Mouse (Mus musculus): Measurements from ENCODE around the gene Nxpe4. TPM values are rescaled to one million over a fixed set of nuclear protein-coding genes. Genes with fewer than 3 reads are reported as not detected.

The Nxpe4 gene
- total and polyA plus RNA-seq, 3 experiments, result 9.2 to 14.9 TPM; not detected in 1

DNA sequence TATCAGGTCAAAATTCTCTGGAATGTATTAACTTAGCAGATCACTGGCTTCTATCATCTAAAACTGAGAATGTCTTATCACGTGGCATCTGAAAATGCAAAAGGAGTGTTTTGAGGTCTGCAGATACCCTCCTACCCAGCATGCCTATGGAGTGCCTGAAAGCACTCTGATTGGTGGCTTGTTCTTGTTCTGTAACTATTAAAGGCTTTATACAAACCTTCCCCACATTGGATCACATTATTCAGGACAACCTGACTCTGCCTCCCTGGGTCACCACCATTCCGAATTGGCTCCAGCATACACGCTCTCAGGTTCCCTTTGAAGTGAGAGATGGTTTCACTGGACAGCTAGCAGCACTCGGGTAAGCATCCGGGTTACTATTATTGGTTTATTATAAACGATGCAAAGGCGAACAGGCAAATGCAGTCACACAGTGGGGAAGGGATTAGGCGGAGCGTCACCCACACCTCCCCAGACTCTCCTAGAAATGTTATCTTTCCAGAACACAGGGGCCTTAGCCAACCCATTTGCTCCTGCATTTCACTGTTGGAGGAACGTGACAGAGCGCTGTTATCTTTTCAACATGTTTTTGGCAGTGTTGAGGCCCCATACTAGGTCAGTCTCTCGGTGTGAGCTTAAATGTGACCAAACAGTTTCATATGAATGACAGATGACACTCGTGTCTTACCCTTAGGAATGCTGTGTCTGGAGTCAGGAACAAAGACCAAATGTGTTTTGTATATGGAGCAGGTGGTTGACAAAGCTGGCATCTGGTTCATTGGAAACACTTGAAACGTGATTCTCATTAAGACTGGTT lies 200.2 kb downstream of the Nxpe4 start:
- Histone ChIP-seq H3K27ac (ENCODE audit: control insufficient read depth, low read depth, low read length) (peak overlapping the region; percentile 92), H3K27me3 (ENCODE audit: control insufficient read depth in 1 of 2, insufficient read depth in 2 of 2, low read length in 2 of 2) (no peaks in the 10 kb centered on the region), H3K4me3 (ENCODE audit: control insufficient read depth in 1 of 2, insufficient read depth in 1 of 2, low read depth in 2 of 2, low read length in 2 of 2) (peak overlapping the region; percentile 58 to 62), H3K4me1 (ENCODE audit: control insufficient read depth in 1 of 2, insufficient read depth in 2 of 2, low read length in 2 of 2) (peaks cover 14 to 27% of the 10 kb centered on the region in 2 experiments), H3K79me2 (ENCODE audit: control insufficient read depth, insufficient read depth, low read length, poor library complexity) (peaks cover 4% of the 10 kb centered on the region; the same call in 1 of the 2 replicates), H3K36me3 (ENCODE audit: control insufficient read depth in 1 of 2, insufficient read depth in 2 of 2, low read length in 2 of 2) (peaks cover 0 to 17% of the 10 kb centered on the region in 2 experiments; a peak in 2 of 4 replicates), H3K9ac (ENCODE audit: control insufficient read depth, low read depth, low read length, poor library complexity, severe bottlenecking) (peak overlapping the region; percentile 69), H3K9me3 (replicated peaks; ENCODE audit: insufficient read depth, low read length) (no peaks in the 10 kb centered on the region)
- peak; percentile 94 for DNase-seq (ENCODE audit: low read depth, low spot score)
- TF ChIP-seq NELFE (IDR thresholded peaks at IDR 0.05; ENCODE audit: low read depth, low read length) (peak; percentile 55), HCFC1 (IDR thresholded peaks at IDR 0.05; ENCODE audit: low read depth, low read length) (peak; percentile 54), CHD1 (IDR thresholded peaks at IDR 0.05; ENCODE audit: low read depth, low read length) (peak; percentile 80; the same call in 1 of the 2 replicates), ZNF384 (IDR thresholded peaks at IDR 0.05; ENCODE audit: low read depth, low read length) (no peak), SIN3A (IDR thresholded peaks at IDR 0.05; ENCODE audit: low read length) (peak; percentile 96), GATA1 (IDR thresholded peaks at IDR 0.05; ENCODE audit: low read depth, low read length) (peak; percentile 93), MXI1 (IDR thresholded peaks at IDR 0.05; ENCODE audit: low read depth, low read length) (peak; percentile 95), BHLHE40 (IDR thresholded peaks at IDR 0.05; ENCODE audit: borderline replicate concordance, low read depth, low read length) (peak; percentile 100), USF1 (IDR thresholded peaks at IDR 0.05; ENCODE audit: low read depth, low read length) (peak; percentile 67; the same call in 1 of the 2 replicates), MEF2A (IDR thresholded peaks at IDR 0.05; ENCODE audit: extremely low read depth, insufficient replicate concordance, low read depth, low read length, poor library complexity, severe bottlenecking) (no peak; the same call in 1 of the 2 replicates), E2F4 (IDR thresholded peaks at IDR 0.05; ENCODE audit: borderline replicate concordance, low read depth, low read length) (no peak), TBP (IDR thresholded peaks at IDR 0.05; ENCODE audit: low read depth, low read length) (peak; percentile 82; the same call in 1 of the 2 replicates), NRF1 (IDR thresholded peaks at IDR 0.05; ENCODE audit: insufficient read depth, low read depth, low read length, poor library complexity, severe bottlenecking) (no peak), MAZ (IDR thresholded peaks at IDR 0.05; ENCODE audit: low read depth, low read length) (peak; percentile 45), RCOR1 (IDR thresholded peaks at IDR 0.05; ENCODE audit: low read depth, low read length) (no peak; the same call in 1 of the 2 replicates), TCF12 (IDR thresholded peaks at IDR 0.05; ENCODE audit: low read depth, low read length) (peak; percentile 94), CHD2 (IDR thresholded peaks at IDR 0.05; ENCODE audit: low read length) (peak; percentile 24; the same call in 1 of the 2 replicates), POLR2AphosphoS2 (IDR thresholded peaks at IDR 0.05; ENCODE audit: low read length) (peak; percentile 88), MAX (IDR thresholded peaks at IDR 0.05; ENCODE audit: low read length) (peak; percentile 92), JUND (IDR thresholded peaks at IDR 0.05; ENCODE audit: low read depth, low read length) (no peak), ZKSCAN1 (IDR thresholded peaks at IDR 0.05; ENCODE audit: low read depth, low read length) (no peak), ETS1 (IDR thresholded peaks at IDR 0.05; ENCODE audit: low read depth, low read length) (peak; percentile 94), ZC3H11A (IDR thresholded peaks at IDR 0.05; ENCODE audit: low read depth, low read length) (no peak), EP300 (IDR thresholded peaks at IDR 0.05; ENCODE audit: low read depth in 1 of 2, low read length in 2 of 2) (peak; percentile 88 to 96), UBTF (IDR thresholded peaks at IDR 0.05; ENCODE audit: borderline replicate concordance, insufficient read depth, low read depth, low read length) (no peak), MYB (IDR thresholded peaks at IDR 0.05; ENCODE audit: low read depth, low read length) (peak; percentile 83), KAT2A (conservative IDR thresholded peaks at IDR 0.05; ENCODE audit: low read depth, low read length) (no peak), TAL1 (IDR thresholded peaks at IDR 0.05; ENCODE audit: low read length) (peak; percentile 96), CTCF (IDR thresholded peaks at IDR 0.05 in 2 of 3, conservative IDR thresholded peaks at IDR 0.05 in 1 of 3; ENCODE audit: control insufficient read depth in 1 of 3, insufficient read depth in 1 of 3, low read depth in 2 of 3, low read length in 3 of 3, poor library complexity in 1 of 3, severe bottlenecking in 1 of 3) (no peak), GABPA (IDR thresholded peaks at IDR 0.05; ENCODE audit: low read depth, low read length) (no peak), POLR2AphosphoS5 (IDR thresholded peaks at IDR 0.05; ENCODE audit: borderline replicate concordance, low read depth, low read length) (peak; percentile 41; the same call in 1 of the 2 replicates), ZMIZ1 (IDR thresholded peaks at IDR 0.05; ENCODE audit: low read depth, low read length) (peak; percentile 91), MYC (IDR thresholded peaks at IDR 0.05; ENCODE audit: low read depth, low read length) (peak; percentile 80), RAD21 (IDR thresholded peaks at IDR 0.05; ENCODE audit: low read depth, low read length) (no peak), MAFK (IDR thresholded peaks at IDR 0.05; ENCODE audit: borderline replicate concordance, low read depth, low read length) (0 out of 2 replicates have a peak, but pooled peaks have one; percentile 42)
